Mouse (Mus musculus) MEL (cell line): ENCODE data around the gene Bhmt2.

ENCODE experiments used
- CTCF ChIP-seq, 3 experiments: IDR thresholded peaks in 2 of 3; conservative IDR thresholded peaks in 1 of 3; 2 replicates each; pipeline ENCODE4 v1.5.1; 2011 to 2012; ENCODE audit warnings: low read length in 3 of 3, low read depth in 2 of 3, mild to moderate bottlenecking in 2 of 3, improper control_type of control experiment in 1 of 3, inconsistent platforms in 1 of 3, mixed read lengths in 1 of 3, moderate library complexity in 1 of 3; ENCODE audit not compliant: control insufficient read depth in 1 of 3, insufficient read depth in 1 of 3, poor library complexity in 1 of 3, severe bottlenecking in 1 of 3
- E2F4 ChIP-seq: IDR thresholded peaks from 2 replicates; pipeline ENCODE4 v1.6.1; 2011; ENCODE audit warnings: low read depth, low read length, improper control_type of control experiment, borderline replicate concordance
- ELF1 ChIP-seq: IDR thresholded peaks from 2 replicates; pipeline ENCODE4 v1.6.1; 2014; ENCODE audit warnings: low read depth, mild to moderate bottlenecking, inconsistent platforms, low read length, improper control_type of control experiment, moderate library complexity
- EP300 ChIP-seq, 2 experiments: IDR thresholded peaks; 2 replicates each; pipeline ENCODE4 v1.6.1; 2011; ENCODE audit warnings: improper control_type of control experiment in 2 of 2, low read length in 2 of 2, low read depth in 1 of 2, mild to moderate bottlenecking in 1 of 2
- GATA1 ChIP-seq: IDR thresholded peaks from 2 replicates; pipeline ENCODE4 v1.6.1; 2011; ENCODE audit warnings: low read depth, low read length, improper control_type of control experiment
- JUND ChIP-seq: IDR thresholded peaks from 2 replicates; pipeline ENCODE4 v1.6.1; 2011; ENCODE audit warnings: low read depth, mild to moderate bottlenecking, improper control_type of control experiment, low read length
- KAT2A ChIP-seq: conservative IDR thresholded peaks from 2 replicates; pipeline ENCODE4 v1.6.1; 2012; ENCODE audit warnings: low read depth, low read length, improper control_type of control experiment, inconsistent platforms
- MAX ChIP-seq: IDR thresholded peaks from 2 replicates; pipeline ENCODE4 v1.6.1; 2011; ENCODE audit warnings: low read length, improper control_type of control experiment
- MXI1 ChIP-seq: IDR thresholded peaks from 2 replicates; pipeline ENCODE4 v1.6.1; 2011; ENCODE audit warnings: mild to moderate bottlenecking, low read depth, low read length, improper control_type of control experiment
- NELFE ChIP-seq: IDR thresholded peaks from 2 replicates; pipeline ENCODE4 v1.6.1; 2011; ENCODE audit warnings: low read depth, low read length, improper control_type of control experiment
- POLR2A ChIP-seq, 2 experiments: IDR thresholded peaks; 2 replicates each; pipeline ENCODE4 v1.6.1; 2011 to 2012; ENCODE audit warnings: low read length in 2 of 2, mild to moderate bottlenecking in 2 of 2, control low read depth in 1 of 2, improper control_type of control experiment in 1 of 2, low read depth in 1 of 2, moderate library complexity in 1 of 2; ENCODE audit not compliant: control insufficient read depth in 1 of 2, insufficient read depth in 1 of 2, poor library complexity in 1 of 2
- RAD21 ChIP-seq: IDR thresholded peaks from 2 replicates; pipeline ENCODE4 v1.6.1; 2011; ENCODE audit warnings: mild to moderate bottlenecking, low read depth, low read length, improper control_type of control experiment
- TAL1 ChIP-seq: IDR thresholded peaks from 2 replicates; pipeline ENCODE4 v1.6.1; 2012; ENCODE audit warnings: mild to moderate bottlenecking, inconsistent platforms, low read length, moderate library complexity, mixed read lengths
- USF2 ChIP-seq, 2 experiments: IDR thresholded peaks; 2 replicates each; pipeline ENCODE4 v1.6.1; 2011 to 2012; ENCODE audit warnings: improper control_type of control experiment in 2 of 2, low read length in 2 of 2, borderline replicate concordance in 1 of 2, inconsistent platforms in 1 of 2, low read depth in 1 of 2, mild to moderate bottlenecking in 1 of 2; ENCODE audit not compliant: insufficient read depth in 1 of 2

DNA sequence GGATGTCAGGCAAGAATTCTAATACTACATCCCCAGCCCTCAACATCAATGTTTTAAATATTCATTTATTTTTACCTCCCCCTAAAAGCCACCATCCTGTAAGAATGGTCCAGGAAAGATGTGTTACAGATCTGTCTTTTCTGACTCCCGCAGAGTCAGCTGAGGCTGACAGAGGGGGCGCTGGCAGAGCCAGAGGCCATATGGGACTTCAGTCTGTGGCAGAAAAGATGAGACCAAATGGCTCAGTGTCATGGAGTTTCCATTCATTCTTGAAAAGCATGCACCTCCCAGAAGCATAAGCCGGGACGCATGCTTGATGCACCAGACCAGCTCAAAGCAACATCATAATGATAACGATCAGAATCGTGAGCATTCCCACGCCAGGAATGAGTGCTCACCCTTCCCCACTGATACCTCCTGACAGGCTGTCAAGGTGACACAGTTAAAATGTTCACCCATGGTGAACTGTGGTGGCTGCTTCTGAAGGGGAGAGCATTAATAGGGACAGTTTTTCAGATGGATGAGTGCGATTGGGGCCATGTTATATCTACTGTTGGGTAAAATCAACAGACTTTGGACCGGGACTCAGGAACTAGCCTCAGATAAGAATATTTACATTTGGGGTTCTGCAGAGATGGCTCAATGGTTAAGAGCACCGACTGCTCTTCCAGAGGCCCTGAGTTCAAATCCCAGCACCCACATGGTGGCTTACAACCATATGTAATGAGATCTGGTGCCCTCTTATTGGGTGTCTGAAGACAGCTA is 43.0 kb downstream of the Bhmt2 start:
- no peak for TF ChIP-seq GATA1
- no peak for TF ChIP-seq POLR2A (IDR thresholded peaks at IDR 0.05; ENCODE audit: control insufficient read depth in 1 of 2, insufficient read depth in 1 of 2, low read depth in 1 of 2, low read length in 2 of 2, poor library complexity in 1 of 2)
- TF ChIP-seq CTCF (IDR thresholded peaks at IDR 0.05 in 2 of 3, conservative IDR thresholded peaks at IDR 0.05 in 1 of 3; ENCODE audit: control insufficient read depth in 1 of 3, insufficient read depth in 1 of 3, low read depth in 2 of 3, low read length in 3 of 3, poor library complexity in 1 of 3, severe bottlenecking in 1 of 3): no peak
- TF ChIP-seq MAX: no peak
- TF ChIP-seq RAD21: no peak
- TF ChIP-seq JUND: no peak
- no peak for TF ChIP-seq ELF1
- TF ChIP-seq EP300 (IDR thresholded peaks at IDR 0.05; ENCODE audit: low read depth in 1 of 2, low read length in 2 of 2): no peak
- no peak for TF ChIP-seq E2F4
- no peak for TF ChIP-seq NELFE
- no peak for TF ChIP-seq USF2 (IDR thresholded peaks at IDR 0.05; ENCODE audit: borderline replicate concordance in 1 of 2, insufficient read depth in 1 of 2, low read depth in 1 of 2, low read length in 2 of 2)
- TF ChIP-seq MXI1: no peak
- TF ChIP-seq KAT2A: no peak
- no peak for TF ChIP-seq TAL1
